Mouse (Mus musculus): ENCODE measurements around the gene Npas2.

- TF ChIP-seq CTCF (conservative IDR thresholded peaks at IDR 0.05; ENCODE audit: insufficient read depth, insufficient read length, low read depth, low read length) = no peak
- TF ChIP-seq POLR2A (IDR thresholded peaks at IDR 0.05; ENCODE audit: low read depth, low read length) = no peak
Observed at GRCm38 (mm10) chr1:39156778-39157177, 36.8 kb upstream of the Npas2 start.

Measured in kidney, adult 2 months (tissue).